Mouse (Mus musculus) ES-E14 (cell line): ENCODE results near the gene Wdr24.

Experiments used
- CHD2 ChIP-seq: IDR thresholded peaks from 2 replicates; pipeline ENCODE4 v1.6.1; 2014; ENCODE audit warnings: mild to moderate bottlenecking, low read depth, low read length, inconsistent platforms
- HCFC1 ChIP-seq: IDR thresholded peaks from 2 replicates; pipeline ENCODE4 v1.6.1; 2012; ENCODE audit warnings: low read length, inconsistent platforms, borderline replicate concordance; ENCODE audit not compliant: insufficient read depth
- ZC3H11A ChIP-seq: IDR thresholded peaks from 2 replicates; pipeline ENCODE4 v1.6.1; 2012; ENCODE audit warnings: low read depth, mild to moderate bottlenecking, inconsistent platforms, low read length, borderline replicate concordance

DNA sequence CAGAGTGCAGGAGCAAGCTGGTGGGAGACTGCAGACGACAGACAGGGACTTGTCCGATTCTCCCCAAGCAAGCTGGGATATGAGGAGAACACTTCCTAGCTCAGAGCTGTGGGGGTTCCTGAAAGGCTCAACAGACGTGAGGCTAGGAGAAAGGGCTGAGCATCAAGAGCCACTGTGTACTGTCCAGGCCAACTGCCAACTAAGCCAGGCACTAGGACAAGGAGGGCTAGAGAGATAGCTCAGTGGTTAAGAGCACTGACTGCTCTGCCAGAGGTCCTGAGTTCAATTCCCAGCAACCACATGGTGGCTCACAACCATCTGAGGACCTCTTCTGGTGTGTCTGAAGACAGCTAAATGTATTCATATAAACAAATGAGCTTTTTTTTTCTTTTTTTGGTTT, 19.1 kb downstream of the Wdr24 start:
- TF ChIP-seq ZC3H11A = no peak
- no peak for TF ChIP-seq HCFC1
- no peak for TF ChIP-seq CHD2
